Mouse (Mus musculus): ENCODE data around the gene Twf2. TPM values are rescaled to one million over a fixed set of nuclear protein-coding genes. Genes with fewer than 3 reads are reported as not detected.

Gene Twf2
- total and polyA plus RNA-seq, 3 experiments, result 120 to 186 (median 131) TPM

- dilution Hi-C loops (cut with MboI; ENCODE audit: extremely low pct_ligation_motif_present, extremely low pct_unique_long_range_greater_than_20kb, low sequenced_read_pairs) (no loop called here), in situ Hi-C loops (cut with MboI; ENCODE audit: low pct_ligation_motif_present, low pct_unique_long_range_greater_than_20kb, low sequenced_read_pairs) (no loop called here)
- TF ChIP-seq RCOR1 (conservative IDR thresholded peaks at IDR 0.05; ENCODE audit: low read depth, low read length), result no peak
- no peak for TF ChIP-seq JUND (conservative IDR thresholded peaks at IDR 0.05; ENCODE audit: low read depth, low read length)
- TF ChIP-seq EP300 (IDR thresholded peaks at IDR 0.05; ENCODE audit: low read length), result no peak
- no peak for TF ChIP-seq SMC3 (IDR thresholded peaks at IDR 0.05; ENCODE audit: low read depth, low read length)
- no peak for TF ChIP-seq GABPA (IDR thresholded peaks at IDR 0.05; ENCODE audit: insufficient replicate concordance, low read depth, low read length)
- TF ChIP-seq PAX5 (IDR thresholded peaks at IDR 0.05; ENCODE audit: low read length), result no peak
- TF ChIP-seq USF2 (conservative IDR thresholded peaks at IDR 0.05; ENCODE audit: low read depth, low read length), result no peak
- no peak for TF ChIP-seq MAFK (IDR thresholded peaks at IDR 0.05; ENCODE audit: insufficient replicate concordance, low read length)
- TF ChIP-seq MYC (IDR thresholded peaks at IDR 0.05; ENCODE audit: low read depth, low read length), result no peak
- no peak for TF ChIP-seq E2F4 (IDR thresholded peaks at IDR 0.05; ENCODE audit: insufficient replicate concordance, low read depth, low read length)
- TF ChIP-seq MAZ (IDR thresholded peaks at IDR 0.05; ENCODE audit: low read depth, low read length), result no peak
- TF ChIP-seq MXI1 (IDR thresholded peaks at IDR 0.05; ENCODE audit: low read depth, low read length), result no peak
- no peak for TF ChIP-seq SIN3A (IDR thresholded peaks at IDR 0.05; ENCODE audit: low read length)
- TF ChIP-seq ETS1 (conservative IDR thresholded peaks at IDR 0.05; ENCODE audit: low read depth, low read length), result no peak
- no peak for TF ChIP-seq ZMIZ1 (IDR thresholded peaks at IDR 0.05; ENCODE audit: low read depth, low read length)
- no peak for TF ChIP-seq NRF1 (IDR thresholded peaks at IDR 0.05; ENCODE audit: low read depth, low read length)
- TF ChIP-seq ZNF384 (IDR thresholded peaks at IDR 0.05; ENCODE audit: low read depth, low read length), result no peak
- TF ChIP-seq CHD2 (IDR thresholded peaks at IDR 0.05; ENCODE audit: low read length), result no peak
- Histone ChIP-seq H3K4me2 (ENCODE audit: insufficient read depth, low read depth, poor library complexity, severe bottlenecking) (no peak overlapping the region), H3K27me3 (replicated peaks) (peaks cover 3% of the 10 kb centered on the region), H3K79me2 (replicated peaks; ENCODE audit: control insufficient read depth, extremely low read depth, insufficient read depth, poor library complexity, severe bottlenecking) (no peaks in the 10 kb centered on the region), H3K4me3 (replicated peaks in 1 of 3; ENCODE audit: low read depth in 2 of 3, low read length in 2 of 3, poor library complexity in 1 of 3) (no peak overlapping the region), H3K27ac (ENCODE audit: insufficient read depth, low read depth) (no peak overlapping the region), H3K36me3 (replicated peaks in 1 of 2; ENCODE audit: control insufficient read depth in 1 of 2, insufficient read depth in 1 of 2, low read length in 1 of 2) (peaks cover 0 to 6% of the 10 kb centered on the region in 2 experiments), H3K4me1 (ENCODE audit: control insufficient read depth in 1 of 2, insufficient read depth in 2 of 2) (no peaks in the 10 kb centered on the region), H3K9me3 (replicated peaks; ENCODE audit: low read length) (no peaks in the 10 kb centered on the region), H3K9ac (ENCODE audit: insufficient read depth, low read depth) (no peak overlapping the region)
- no peak for DNase-seq (ENCODE audit: extremely low read depth)
These were observed 51.1 kb downstream of the Twf2 start for GRCm38 (mm10) chr9:106254001-106254400.

GRCm38 (mm10) chr9:106258412-106258811, 55.5 kb downstream of the Twf2 start:
- Histone ChIP-seq H3K4me2 (ENCODE audit: insufficient read depth, low read depth, poor library complexity, severe bottlenecking) (no peak overlapping the region), H3K9ac (ENCODE audit: insufficient read depth, low read depth) (no peak overlapping the region), H3K9me3 (replicated peaks; ENCODE audit: low read length) (no peaks in the 10 kb centered on the region), H3K4me3 (replicated peaks in 1 of 3; ENCODE audit: low read depth in 2 of 3, low read length in 2 of 3, poor library complexity in 1 of 3) (no peak overlapping the region), H3K36me3 (replicated peaks in 1 of 2; ENCODE audit: control insufficient read depth in 1 of 2, insufficient read depth in 1 of 2, low read length in 1 of 2) (no peaks in the 10 kb centered on the region), H3K4me1 (ENCODE audit: control insufficient read depth in 1 of 2, insufficient read depth in 2 of 2) (peaks cover 17 to 21% of the 10 kb centered on the region in 2 experiments), H3K27ac (ENCODE audit: insufficient read depth, low read depth) (no peak overlapping the region), H3K79me2 (replicated peaks; ENCODE audit: control insufficient read depth, extremely low read depth, insufficient read depth, poor library complexity, severe bottlenecking) (no peaks in the 10 kb centered on the region), H3K27me3 (replicated peaks) (peaks cover 3% of the 10 kb centered on the region)
- dilution Hi-C loops (cut with MboI; ENCODE audit: extremely low pct_ligation_motif_present, extremely low pct_unique_long_range_greater_than_20kb, low sequenced_read_pairs), result no loop called here
- in situ Hi-C loops (cut with MboI; ENCODE audit: low pct_ligation_motif_present, low pct_unique_long_range_greater_than_20kb, low sequenced_read_pairs), result no loop called here
- TF ChIP-seq ETS1 (conservative IDR thresholded peaks at IDR 0.05; ENCODE audit: low read depth, low read length) (no peak), CHD2 (IDR thresholded peaks at IDR 0.05; ENCODE audit: low read length) (no peak), E2F4 (IDR thresholded peaks at IDR 0.05; ENCODE audit: insufficient replicate concordance, low read depth, low read length) (no peak), UBTF (IDR thresholded peaks at IDR 0.05; ENCODE audit: low read depth, low read length) (no peak), MEF2A (IDR thresholded peaks at IDR 0.05; ENCODE audit: borderline replicate concordance, low read depth, low read length) (no peak), JUND (conservative IDR thresholded peaks at IDR 0.05; ENCODE audit: low read depth, low read length) (no peak), MXI1 (IDR thresholded peaks at IDR 0.05; ENCODE audit: low read depth, low read length) (no peak), JUN (IDR thresholded peaks at IDR 0.05; ENCODE audit: insufficient read depth, low read depth, low read length) (no peak), MAFK (IDR thresholded peaks at IDR 0.05; ENCODE audit: insufficient replicate concordance, low read length) (no peak), TCF12 (IDR thresholded peaks at IDR 0.05; ENCODE audit: low read depth, low read length) (no peak), ZNF384 (IDR thresholded peaks at IDR 0.05; ENCODE audit: low read depth, low read length) (no peak), POLR2A (IDR thresholded peaks at IDR 0.05; ENCODE audit: low read depth, low read length) (no peak), PAX5 (IDR thresholded peaks at IDR 0.05; ENCODE audit: low read length) (no peak), IRF4 (IDR thresholded peaks at IDR 0.05; ENCODE audit: low read depth, low read length) (no peak), GABPA (IDR thresholded peaks at IDR 0.05; ENCODE audit: insufficient replicate concordance, low read depth, low read length) (no peak), USF1 (IDR thresholded peaks at IDR 0.05; ENCODE audit: low read depth, low read length) (no peak)
- DNase-seq (ENCODE audit: extremely low read depth), result no peak

Data from CH12.LX (cell line).